Mouse (Mus musculus) neural tube, embryonic 12.5 days (tissue): Measurements from ENCODE around the gene Thap11. TPM values are rescaled to one million over a fixed set of nuclear protein-coding genes. Genes with fewer than 3 reads are reported as not detected.
"Not testable (repeated sequence)": the region's sequence is repeated elsewhere in the genome, so short reads cannot be mapped to it uniquely, and the experiment has no call there.

ENCODE experiments used
- ATAC-seq: fragments of 200-750 bp; cut with Nextera tagmentation; 2 replicates; pipeline ENCODE4 v1.8.0; 2017; ENCODE audit warnings: low read depth, mild to moderate bottlenecking, moderate TSS enrichment, moderate library complexity; ENCODE audit not compliant: low FRiP score
- H3K27ac ChIP-seq: fragments of 300-500 bp; sonication (generic); 2 replicates; pipeline ENCODE4 v1.5.1; 2016
- H3K27me3 ChIP-seq: fragments of 300-500 bp; sonication (generic); replicated peaks from 2 replicates; pipeline ENCODE4 v1.6.1; 2016; ENCODE audit warnings: mild to moderate bottlenecking
- H3K36me3 ChIP-seq: fragments of 300-500 bp; sonication (generic); 2 replicates; pipeline ENCODE4 v1.6.1; 2016; ENCODE audit warnings: mild to moderate bottlenecking
- H3K4me1 ChIP-seq: fragments of 300-500 bp; sonication (generic); 2 replicates; pipeline ENCODE4 v1.6.1; 2016
- H3K4me2 ChIP-seq: fragments of 300-500 bp; sonication (generic); replicated peaks from 2 replicates; pipeline ENCODE4 v1.6.1; 2016; ENCODE audit warnings: mild to moderate bottlenecking
- H3K4me3 ChIP-seq: fragments of 300-500 bp; sonication (generic); 2 replicates; pipeline ENCODE4 v1.5.1; 2016
- H3K9ac ChIP-seq: fragments of 300-500 bp; sonication (generic); 2 replicates; pipeline ENCODE4 v1.6.1; 2016; ENCODE audit warnings: mild to moderate bottlenecking
- H3K9me3 ChIP-seq: fragments of 300-500 bp; sonication (generic); 2 replicates; pipeline ENCODE4 v1.6.1; 2016; ENCODE audit warnings: mild to moderate bottlenecking
- WGBS: fragments of 180-500 bp; shearing (Covaris S2); methylation state at CpG from one replicate; pipeline ENCODE4 v1.1.7; 2016; 5-methylcytosine and 5-hydroxymethylcytosine counted together
- polyA plus RNA-seq: library from polyadenylated mRNA; unstranded; fragments of >200 nt; fragmentation: Nextera tagmentation; extraction: Ambion mirVana; gene quantifications from 2 replicates; pipeline ENCODE4 v1.2.1, GENCODE M21; 2016

The Thap11 gene
- polyA plus RNA-seq, 1 experiment from 2014 or later: 73.0 TPM

DNA sequence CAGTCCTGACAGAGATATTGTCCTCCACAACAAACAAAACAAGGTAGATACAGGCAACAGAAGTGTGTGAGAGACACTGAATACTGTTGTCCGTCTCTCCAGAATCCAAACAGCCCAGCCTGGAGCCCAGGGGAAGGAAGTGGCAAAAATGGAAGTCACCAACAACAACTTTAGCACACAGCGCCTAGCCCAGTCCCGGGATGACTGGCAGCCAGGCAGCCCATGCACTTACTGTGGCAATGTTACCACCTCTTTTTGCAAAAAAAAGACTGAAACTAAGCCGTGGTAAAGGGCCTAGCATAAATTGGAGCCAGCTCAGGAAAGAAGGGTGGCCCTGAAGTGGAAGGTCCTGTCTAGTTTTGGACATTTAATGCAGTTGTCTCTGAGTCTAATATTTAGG lies 28.6 kb upstream of the Thap11 start:
- H3K27me3 ChIP-seq: no peaks in the 10 kb centered on the region
- H3K9me3 ChIP-seq: no peaks in the 10 kb centered on the region
- 9% methylated on average over 4 of the region's 4 CpGs for WGBS
- H3K4me2 ChIP-seq: peak overlapping the region; percentile 96
- no peak for ATAC-seq
- H3K36me3 ChIP-seq: peaks cover 27% of the 10 kb centered on the region
- H3K4me1 ChIP-seq: peaks cover 16% of the 10 kb centered on the region
- no peak overlapping the region for H3K27ac ChIP-seq
- H3K9ac ChIP-seq: peak overlapping the region; percentile 78
- peak overlapping the region; percentile 79 for H3K4me3 ChIP-seq

DNA sequence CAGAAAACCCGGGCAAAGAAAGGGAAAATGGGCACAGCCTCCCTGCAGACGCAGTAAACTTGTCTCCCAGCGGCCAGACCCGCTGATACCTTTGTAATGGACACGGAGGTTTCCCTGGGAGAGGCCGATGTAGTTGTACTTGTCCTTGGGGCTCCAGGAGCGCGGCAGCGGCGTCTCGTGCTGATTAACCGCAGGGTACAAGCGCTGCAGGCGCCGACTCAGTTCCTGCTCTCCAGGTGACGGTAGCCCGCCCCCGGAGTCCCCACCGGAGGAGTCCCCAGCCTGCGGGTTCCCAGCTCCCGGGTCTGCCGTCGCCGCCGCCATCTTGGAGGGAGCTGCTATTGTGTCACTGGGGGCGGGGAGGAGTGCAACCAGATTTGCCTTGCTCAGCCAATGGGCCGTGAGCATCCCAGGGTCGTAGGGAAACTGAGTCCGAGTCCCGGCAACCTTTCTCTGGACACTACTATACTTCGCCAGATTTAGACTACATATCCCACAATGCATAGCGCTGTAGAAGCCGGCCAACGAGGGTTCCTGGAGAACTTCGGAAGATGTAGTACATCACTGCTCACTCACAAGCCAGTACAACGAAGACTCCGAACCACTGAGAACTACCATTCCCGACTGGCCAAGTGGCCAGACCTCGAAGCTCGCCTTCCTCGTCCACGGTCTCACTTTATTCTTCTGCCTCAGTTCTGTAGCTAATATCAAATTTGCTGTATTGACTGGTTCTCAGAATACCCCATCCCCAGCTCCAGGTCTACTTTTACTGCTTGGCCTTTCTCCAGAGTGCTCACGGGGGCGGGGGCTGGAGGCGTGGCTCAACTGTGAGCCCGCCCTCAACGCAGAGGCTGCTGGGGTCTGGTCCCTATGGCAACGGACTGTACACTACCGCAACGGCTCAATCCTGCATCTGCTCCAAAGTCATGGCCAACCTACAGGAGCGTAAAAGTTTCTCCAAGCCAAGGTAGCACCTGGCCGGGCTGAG lies 27.8 kb upstream of the Thap11 start, which contains the start of the genes Ranbp10 and Tsnaxip1:
Gene Ranbp10, minus strand, starts transcription at position 490 of the 988 bp plus-strand sequence.
Gene Tsnaxip1, plus strand, starts transcription at position 871 of the 988 bp plus-strand sequence.
- Histone ChIP-seq H3K9me3 (no peaks in the 10 kb centered on the region), H3K27me3 (no peaks in the 10 kb centered on the region), H3K36me3 (peaks cover 21% of the 10 kb centered on the region), H3K4me1 (peaks cover 16% of the 10 kb centered on the region), H3K4me2 (peak within 1 kb of the TSS; percentile 96), H3K4me3 (peak within 1 kb of the TSS; percentile 79), H3K9ac (peak within 1 kb of the TSS; percentile 78), H3K27ac (0 out of 2 replicates have a peak within 1 kb of the TSS, but pooled peaks have one; percentile 21)
- peak; percentile 99 for ATAC-seq
- under 1% methylated on average over 52 of the region's 52 CpGs for WGBS

DNA sequence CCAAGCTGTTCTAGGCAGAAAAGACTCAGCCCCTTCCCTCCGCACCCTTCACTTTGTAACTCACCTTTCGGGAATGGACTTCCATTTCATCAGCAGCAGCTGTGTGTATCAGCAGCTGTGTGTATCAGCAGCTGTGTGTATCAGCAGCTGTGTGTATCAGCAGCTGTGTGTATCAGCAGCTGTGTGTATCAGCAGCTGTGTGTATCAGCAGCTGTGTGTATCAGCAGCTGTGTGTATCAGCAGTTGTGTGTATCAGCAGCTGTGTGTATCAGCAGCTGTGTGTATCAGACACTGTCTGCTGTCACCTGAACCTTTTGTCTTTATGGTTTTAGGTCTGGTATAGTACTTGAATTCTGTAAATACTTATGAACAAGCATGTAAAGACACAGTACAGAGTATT lies 21.2 kb upstream of the Thap11 start:
- not testable (repeated sequence) for H3K4me3 ChIP-seq, H3K9me3 ChIP-seq, H3K27ac ChIP-seq, H3K27me3 ChIP-seq, ATAC-seq, H3K36me3 ChIP-seq, H3K9ac ChIP-seq, H3K4me1 ChIP-seq, H3K4me2 ChIP-seq
- 80% methylated on average over 2 of the region's 2 CpGs for WGBS

DNA sequence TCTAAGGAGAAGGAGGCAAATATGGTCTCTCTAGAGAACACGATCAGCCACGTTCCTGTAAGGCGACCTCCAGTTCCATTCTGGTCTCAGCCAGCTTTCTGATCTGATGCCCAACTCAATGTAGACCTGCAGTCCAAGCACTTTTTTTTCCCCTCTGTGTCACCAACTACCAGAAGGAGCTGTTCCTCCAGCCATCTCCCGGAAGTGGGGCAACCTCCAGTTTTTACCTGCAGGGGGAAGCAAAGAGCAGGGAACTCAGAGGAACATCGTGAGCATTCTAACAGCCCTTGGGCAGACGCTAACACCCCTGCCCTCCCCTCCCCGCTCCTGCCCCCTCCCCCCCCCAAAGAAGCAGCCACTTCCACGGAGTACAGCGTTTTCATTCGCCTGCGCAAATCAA lies 19.6 kb upstream of the Thap11 start:
- Histone ChIP-seq H3K36me3 (no peaks in the 10 kb centered on the region), H3K9me3 (no peaks in the 10 kb centered on the region), H3K4me2 (no peak overlapping the region), H3K27ac (no peak overlapping the region), H3K4me3 (no peak overlapping the region), H3K9ac (no peak overlapping the region), H3K4me1 (no peaks in the 10 kb centered on the region), H3K27me3 (no peaks in the 10 kb centered on the region)
- no peak for ATAC-seq
- 29% methylated on average over 11 of the region's 11 CpGs for WGBS

DNA sequence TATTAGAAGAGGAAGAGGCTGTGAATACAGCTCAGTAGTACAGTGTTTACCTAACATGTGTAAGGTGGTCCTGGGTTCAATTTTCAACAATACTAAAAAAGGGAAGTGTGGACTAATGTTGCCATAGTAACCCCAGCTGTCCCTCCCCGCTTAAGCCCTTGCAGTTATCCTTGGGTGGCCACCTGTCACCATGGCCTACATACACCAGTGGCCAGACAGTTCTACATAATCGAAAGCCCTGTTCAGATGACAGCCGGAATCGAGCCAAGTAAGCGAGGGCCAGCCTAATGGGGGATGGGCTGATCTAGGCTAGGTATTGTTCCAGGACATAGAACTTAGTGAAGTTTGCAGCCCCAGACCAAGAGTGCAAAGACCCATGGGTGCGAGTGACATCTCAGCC lies 17.9 kb upstream of the Thap11 start:
- WGBS: 85% methylated on average over 6 of the region's 6 CpGs
- H3K9me3 ChIP-seq: no peaks in the 10 kb centered on the region
- H3K27me3 ChIP-seq: no peaks in the 10 kb centered on the region
- no peak overlapping the region for H3K4me3 ChIP-seq
- H3K4me1 ChIP-seq: no peaks in the 10 kb centered on the region
- no peak for ATAC-seq
- no peak overlapping the region for H3K27ac ChIP-seq
- H3K4me2 ChIP-seq: no peak overlapping the region
- H3K9ac ChIP-seq: no peak overlapping the region
- peaks cover 8% of the 10 kb centered on the region for H3K36me3 ChIP-seq

DNA sequence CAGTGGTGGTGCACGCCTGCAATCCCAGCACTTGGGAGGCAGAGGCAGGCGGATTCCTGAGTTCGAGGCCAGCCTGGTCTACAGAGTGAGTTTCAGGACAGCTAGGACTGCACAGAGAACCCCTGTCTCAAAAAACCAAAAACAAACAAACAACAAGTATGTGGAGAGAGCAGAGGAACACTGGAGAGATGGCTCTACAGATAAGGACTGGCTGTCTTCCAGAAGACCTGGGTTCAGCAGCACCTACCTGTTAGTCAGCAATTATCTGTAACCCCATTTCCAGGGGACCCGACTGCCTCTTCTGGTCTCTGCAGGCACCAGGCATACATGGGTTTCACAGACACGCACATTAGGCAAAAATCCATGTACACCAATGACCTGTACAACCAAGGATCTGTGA lies 15.7 kb upstream of the Thap11 start:
- no peak for ATAC-seq
- Histone ChIP-seq H3K9me3 (no peaks in the 10 kb centered on the region), H3K4me1 (no peaks in the 10 kb centered on the region), H3K27me3 (no peaks in the 10 kb centered on the region), H3K9ac (no peak overlapping the region), H3K4me2 (no peak overlapping the region), H3K4me3 (no peak overlapping the region), H3K27ac (no peak overlapping the region), H3K36me3 (peaks cover 16% of the 10 kb centered on the region)
- 95% methylated on average over 5 of the region's 5 CpGs for WGBS

DNA sequence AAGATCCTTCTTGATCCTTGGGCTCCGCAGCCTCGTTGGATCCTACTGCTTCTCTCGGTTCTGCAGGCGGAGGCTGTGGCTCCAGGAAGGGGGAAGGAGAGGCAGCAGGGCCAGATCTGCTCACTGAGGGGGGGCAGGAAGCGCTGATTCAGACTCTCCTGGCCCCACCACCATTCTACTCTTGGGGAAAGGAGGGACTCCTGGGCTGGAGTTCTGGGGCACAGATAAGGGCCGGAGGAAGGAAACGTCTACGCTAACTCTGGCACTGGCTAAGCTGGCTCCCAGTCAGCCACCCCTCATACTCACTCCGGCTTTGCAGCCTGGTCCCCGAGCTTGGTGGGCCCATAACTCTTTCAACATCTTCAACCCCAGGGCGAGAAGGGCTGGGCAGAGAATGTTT lies 8.3 kb upstream of the Thap11 start:
- Histone ChIP-seq H3K27ac (no peak overlapping the region), H3K36me3 (peaks cover 60% of the 10 kb centered on the region), H3K4me2 (no peak overlapping the region), H3K4me1 (peaks cover 7% of the 10 kb centered on the region), H3K9me3 (no peaks in the 10 kb centered on the region), H3K9ac (0 out of 2 replicates have a peak overlapping the region, but pooled peaks have one; percentile 6), H3K4me3 (no peak overlapping the region), H3K27me3 (no peaks in the 10 kb centered on the region)
- WGBS: 93% methylated on average over 11 of the region's 11 CpGs
- no peak for ATAC-seq

DNA sequence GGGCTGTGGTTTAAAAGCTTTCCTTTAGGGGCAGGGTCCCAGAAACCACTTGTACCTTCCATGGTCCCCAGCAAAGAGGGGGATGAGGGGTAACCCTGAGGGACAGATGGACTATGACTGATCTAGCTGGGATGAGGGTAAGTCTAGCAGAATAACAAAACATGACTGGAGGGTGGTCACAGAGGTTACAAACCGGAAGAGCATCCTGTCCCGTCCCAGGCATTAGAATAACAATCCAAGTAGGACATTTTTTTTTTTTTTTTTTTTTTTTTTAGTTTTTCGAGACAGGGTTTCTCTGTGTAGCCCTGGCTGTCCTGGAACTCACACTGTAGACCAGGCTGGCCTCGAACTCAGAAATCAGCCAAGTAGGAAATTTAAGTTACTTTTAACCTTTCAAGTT lies 4.9 kb upstream of the Thap11 start:
- H3K27ac ChIP-seq: no peak overlapping the region
- WGBS: 84% methylated on average over 4 of the region's 4 CpGs
- no peaks in the 10 kb centered on the region for H3K27me3 ChIP-seq
- H3K9ac ChIP-seq: no peak overlapping the region
- peaks cover 7% of the 10 kb centered on the region for H3K4me1 ChIP-seq
- no peak for ATAC-seq
- H3K9me3 ChIP-seq: no peaks in the 10 kb centered on the region
- no peak overlapping the region for H3K4me3 ChIP-seq
- H3K36me3 ChIP-seq: peaks cover 43% of the 10 kb centered on the region
- H3K4me2 ChIP-seq: peak overlapping the region; percentile 47; the same call in 1 of the 2 replicates

DNA sequence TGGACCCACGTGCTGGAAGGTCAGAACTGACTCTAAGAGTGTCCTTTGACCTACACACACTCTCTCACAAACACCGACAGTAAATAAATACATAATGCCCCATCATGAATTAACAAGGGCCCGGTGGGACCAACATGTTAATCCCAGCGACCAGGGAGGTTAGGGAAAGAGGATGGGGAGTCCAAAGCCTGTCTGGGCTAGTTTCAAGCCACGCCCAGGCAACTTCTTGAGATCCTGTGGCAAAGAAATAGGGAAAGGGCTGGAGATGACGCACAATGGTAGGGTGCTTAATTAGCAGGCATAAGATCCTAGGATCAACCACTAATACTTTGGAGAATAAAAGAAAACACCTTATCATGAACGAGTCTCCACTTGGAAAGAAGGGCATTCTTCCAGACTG lies 4.3 kb upstream of the Thap11 start:
- H3K9me3 ChIP-seq: no peaks in the 10 kb centered on the region
- no peak overlapping the region for H3K27ac ChIP-seq
- peaks cover 9% of the 10 kb centered on the region for H3K4me1 ChIP-seq
- no peak overlapping the region for H3K9ac ChIP-seq
- no peaks in the 10 kb centered on the region for H3K27me3 ChIP-seq
- H3K4me3 ChIP-seq: 0 out of 2 replicates have a peak overlapping the region, but pooled peaks have one; percentile 10
- peak overlapping the region; percentile 47 for H3K4me2 ChIP-seq
- H3K36me3 ChIP-seq: peaks cover 37% of the 10 kb centered on the region
- 80% methylated on average over 7 of the region's 7 CpGs for WGBS
- no peak for ATAC-seq

DNA sequence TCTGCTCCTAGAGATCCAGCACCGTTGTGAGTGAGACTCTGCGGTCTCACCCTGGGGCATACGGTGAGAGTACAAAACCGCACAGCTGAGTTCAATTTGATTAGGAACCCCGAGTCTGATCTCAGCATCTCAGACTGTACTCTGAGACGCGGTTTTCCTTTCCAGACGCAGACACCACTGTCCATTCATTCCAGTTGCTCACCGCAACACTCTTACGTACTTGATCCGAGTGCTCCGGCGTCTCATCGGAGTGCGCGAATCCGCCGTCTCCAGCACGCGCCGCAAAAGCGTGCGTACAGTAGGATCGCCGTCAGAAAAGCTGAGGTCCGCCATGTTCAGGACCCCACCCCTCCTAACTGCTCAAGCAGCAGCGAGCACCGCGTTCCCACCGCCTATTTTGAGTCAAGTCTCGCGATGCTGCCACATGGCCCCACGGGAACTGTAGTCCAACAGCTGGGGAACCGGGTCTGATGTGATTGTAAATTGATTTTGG lies 3.2 kb upstream of the Thap11 start:
- H3K36me3 ChIP-seq: peaks cover 26% of the 10 kb centered on the region
- no peaks in the 10 kb centered on the region for H3K27me3 ChIP-seq
- peak; percentile 49 for ATAC-seq
- H3K4me2 ChIP-seq: peak overlapping the region; percentile 79
- peak overlapping the region; percentile 72 for H3K9ac ChIP-seq
- H3K4me3 ChIP-seq: peak overlapping the region; percentile 65
- under 1% methylated on average over 34 of the region's 34 CpGs for WGBS
- no peak overlapping the region for H3K27ac ChIP-seq
- H3K4me1 ChIP-seq: peaks cover 20% of the 10 kb centered on the region
- H3K9me3 ChIP-seq: no peaks in the 10 kb centered on the region

DNA sequence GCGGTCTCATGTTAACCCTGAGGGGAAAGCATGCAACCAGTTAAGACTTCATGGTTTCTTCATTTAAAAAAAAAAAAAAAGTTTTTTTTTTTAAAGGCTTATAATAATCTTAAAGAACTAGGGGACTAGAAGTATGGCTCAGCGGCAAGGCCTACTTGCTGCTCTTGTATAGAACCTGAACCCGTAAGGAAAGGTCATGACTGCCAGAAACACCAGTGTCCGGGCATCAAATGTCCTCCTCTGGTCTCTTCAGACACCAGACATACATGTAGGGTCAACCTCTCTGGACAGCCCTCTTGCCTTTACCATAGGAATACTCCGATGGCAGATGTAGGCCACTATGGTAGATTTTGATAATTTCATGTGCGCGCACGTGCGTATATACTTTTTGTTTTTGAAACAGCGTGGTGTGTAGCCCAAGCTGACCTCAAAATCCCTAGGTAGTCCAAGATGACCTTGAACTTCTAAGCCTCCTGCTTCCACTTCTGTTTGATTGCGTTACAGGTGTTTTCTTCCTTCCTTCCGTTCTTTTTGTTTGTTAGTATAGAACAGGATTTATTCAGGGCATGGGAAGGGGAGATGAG lies 2.7 kb upstream of the Thap11 start:
- no peak overlapping the region for H3K4me3 ChIP-seq
- H3K9ac ChIP-seq: no peak overlapping the region
- no peak for ATAC-seq
- peaks cover 21% of the 10 kb centered on the region for H3K36me3 ChIP-seq
- no peak overlapping the region for H3K27ac ChIP-seq
- 84% methylated on average over 12 of the region's 12 CpGs for WGBS
- H3K9me3 ChIP-seq: no peaks in the 10 kb centered on the region
- peak overlapping the region; percentile 79; the same call in 1 of the 2 replicates for H3K4me2 ChIP-seq
- no peaks in the 10 kb centered on the region for H3K27me3 ChIP-seq
- peaks cover 24% of the 10 kb centered on the region for H3K4me1 ChIP-seq

DNA sequence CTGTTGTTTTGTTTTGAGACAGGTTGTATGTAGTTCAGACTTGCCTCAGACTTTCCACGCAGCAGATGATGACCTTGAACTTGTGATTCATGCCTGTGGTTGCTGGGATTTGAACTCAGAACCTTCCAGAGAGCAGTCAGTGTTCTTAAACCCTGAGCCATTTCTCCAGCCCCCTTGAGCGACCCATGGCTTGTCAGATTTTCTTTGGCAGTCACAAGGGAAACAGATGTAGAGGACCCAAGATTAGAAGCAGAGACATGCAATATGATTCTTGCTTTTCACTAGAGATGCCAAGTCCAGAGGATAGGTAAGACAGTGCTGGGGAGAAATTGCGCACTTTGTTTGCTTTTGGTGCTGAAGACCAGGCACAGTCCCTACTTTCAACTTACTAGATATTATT lies 1.8 kb upstream of the Thap11 start, which contains the start of gene Cenpt:
Gene Cenpt, minus strand, starts transcription at position 101 of the 400 bp plus-strand sequence.
- Histone ChIP-seq H3K4me3 (no peak within 1 kb of the TSS), H3K9me3 (no peaks in the 10 kb centered on the region), H3K27ac (no peak within 1 kb of the TSS), H3K4me2 (no peak within 1 kb of the TSS), H3K9ac (no peak within 1 kb of the TSS), H3K4me1 (peaks cover 33% of the 10 kb centered on the region), H3K27me3 (no peaks in the 10 kb centered on the region), H3K36me3 (peaks cover 14% of the 10 kb centered on the region)
- 94% methylated on average over 3 of the region's 3 CpGs for WGBS
- ATAC-seq: no peak
